Mouse (Mus musculus): ENCODE measurements around the gene Gm26920. TPM values are rescaled to one million over a fixed set of nuclear protein-coding genes. Genes with fewer than 3 reads are reported as not detected.

The Gm26920 gene
- polyA plus RNA-seq, 1 experiment from 2014 or later = 3.6 TPM

- 15% methylated on average over 6 of the region's 6 CpGs for WGBS
- no peaks in the 10 kb centered on the region for H3K9me3 ChIP-seq (replicated peaks; ENCODE audit: control insufficient read depth, low read length)
- peak overlapping the region; percentile 64 for H3K4me3 ChIP-seq (ENCODE audit: low read depth, low read length)
- DNase-seq (ENCODE audit: low spot score) (no peak), ATAC-seq (replicated peaks; ENCODE audit: insufficient number of reproducible peaks, low FRiP score, low TSS enrichment, low read depth) (peak; percentile 3; the same call in 1 of the 2 replicates)
- no peaks in the 10 kb centered on the region for H3K27me3 ChIP-seq (ENCODE audit: control insufficient read depth, insufficient read depth, low read length)
- H3K9ac ChIP-seq (replicated peaks; ENCODE audit: low read length) = peak overlapping the region; percentile 70
- peaks cover 2% of the 10 kb centered on the region; the same call in 1 of the 2 replicates for H3K4me1 ChIP-seq (ENCODE audit: control insufficient read depth, insufficient read depth, low read length)
- peak overlapping the region; percentile 72; the same call in 1 of the 2 replicates for H3K27ac ChIP-seq (replicated peaks; ENCODE audit: low read depth, low read length)
- H3K4me2 ChIP-seq (ENCODE audit: low read depth, low read length) = peak overlapping the region; percentile 74
- H3K36me3 ChIP-seq (replicated peaks; ENCODE audit: control insufficient read depth, insufficient read depth, low read depth, low read length) = peaks cover 10% of the 10 kb centered on the region
Observed at GRCm38 (mm10) chr7:30089405-30089804, 805 bp downstream of the Gm26920 start.

GRCm38 (mm10) chr7:30086524-30086923 lies 3.7 kb downstream of the Gm26920 start:
- 95% methylated on average over 9 of the region's 9 CpGs for WGBS
- no peak overlapping the region for H3K4me3 ChIP-seq (ENCODE audit: low read depth, low read length)
- H3K4me1 ChIP-seq (ENCODE audit: control insufficient read depth, insufficient read depth, low read length) = peaks cover 2% of the 10 kb centered on the region; the same call in 1 of the 2 replicates
- H3K9ac ChIP-seq (replicated peaks; ENCODE audit: low read length) = no peak overlapping the region
- peaks cover 13% of the 10 kb centered on the region for H3K36me3 ChIP-seq (replicated peaks; ENCODE audit: control insufficient read depth, insufficient read depth, low read depth, low read length)
- no peak overlapping the region for H3K4me2 ChIP-seq (ENCODE audit: low read depth, low read length)
- no peaks in the 10 kb centered on the region for H3K27me3 ChIP-seq (ENCODE audit: control insufficient read depth, insufficient read depth, low read length)
- H3K27ac ChIP-seq (replicated peaks; ENCODE audit: low read depth, low read length) = no peak overlapping the region
- no peaks in the 10 kb centered on the region for H3K9me3 ChIP-seq (replicated peaks; ENCODE audit: control insufficient read depth, low read length)
- ATAC-seq (replicated peaks; ENCODE audit: insufficient number of reproducible peaks, low FRiP score, low TSS enrichment, low read depth) (no peak), DNase-seq (ENCODE audit: low spot score) (no peak)

GRCm38 (mm10) chr7:30072146-30073028 lies 17.8 kb downstream of the Gm26920 start, which contains the start of gene Zfp82:
Gene Zfp82 (minus strand): TSS chr7:30072900.
- peak within 1 kb of the TSS; percentile 85 for H3K4me2 ChIP-seq (ENCODE audit: low read depth, low read length)
- no peaks in the 10 kb centered on the region for H3K4me1 ChIP-seq (ENCODE audit: control insufficient read depth, insufficient read depth, low read length)
- WGBS = under 1% methylated on average over 50 of the region's 50 CpGs
- DNase-seq (ENCODE audit: low spot score) (peak; percentile 90), ATAC-seq (replicated peaks; ENCODE audit: insufficient number of reproducible peaks, low FRiP score, low TSS enrichment, low read depth) (peak; percentile 83)
- no peaks in the 10 kb centered on the region for H3K27me3 ChIP-seq (ENCODE audit: control insufficient read depth, insufficient read depth, low read length)
- H3K27ac ChIP-seq (replicated peaks; ENCODE audit: low read depth, low read length) = peak within 1 kb of the TSS; percentile 2; the same call in 1 of the 2 replicates
- H3K9me3 ChIP-seq (replicated peaks; ENCODE audit: control insufficient read depth, low read length) = no peaks in the 10 kb centered on the region
- H3K9ac ChIP-seq (replicated peaks; ENCODE audit: low read length) = peak within 1 kb of the TSS; percentile 84
- no peaks in the 10 kb centered on the region; the same call in 1 of the 2 replicates for H3K36me3 ChIP-seq (replicated peaks; ENCODE audit: control insufficient read depth, insufficient read depth, low read depth, low read length)
- peak within 1 kb of the TSS; percentile 75 for H3K4me3 ChIP-seq (ENCODE audit: low read depth, low read length)

- Histone ChIP-seq H3K36me3 (replicated peaks; ENCODE audit: control insufficient read depth, insufficient read depth, low read depth, low read length) (no peaks in the 10 kb centered on the region; the same call in none of the 2 replicates), H3K9me3 (replicated peaks; ENCODE audit: control insufficient read depth, low read length) (no peaks in the 10 kb centered on the region), H3K4me2 (ENCODE audit: low read depth, low read length) (no peak overlapping the region), H3K4me3 (ENCODE audit: low read depth, low read length) (no peak overlapping the region), H3K27ac (replicated peaks; ENCODE audit: low read depth, low read length) (no peak overlapping the region), H3K9ac (replicated peaks; ENCODE audit: low read length) (no peak overlapping the region), H3K27me3 (ENCODE audit: control insufficient read depth, insufficient read depth, low read length) (no peaks in the 10 kb centered on the region), H3K4me1 (ENCODE audit: control insufficient read depth, insufficient read depth, low read length) (no peaks in the 10 kb centered on the region)
- DNase-seq (ENCODE audit: low spot score) = no peak
- 77% methylated on average over 5 of the region's 5 CpGs for WGBS
- no peak for ATAC-seq (replicated peaks; ENCODE audit: insufficient number of reproducible peaks, low FRiP score, low TSS enrichment, low read depth)
Observed at GRCm38 (mm10) chr7:30064622-30065021, 25.6 kb downstream of the Gm26920 start.

GRCm38 (mm10) chr7:30062478-30062877 lies 27.7 kb downstream of the Gm26920 start:
- 84% methylated on average over 5 of the region's 5 CpGs for WGBS
- H3K4me2 ChIP-seq (ENCODE audit: low read depth, low read length) = no peak overlapping the region
- DNase-seq (ENCODE audit: low spot score) (peak; percentile 47), ATAC-seq (replicated peaks; ENCODE audit: insufficient number of reproducible peaks, low FRiP score, low TSS enrichment, low read depth) (no peak)
- no peak overlapping the region for H3K27ac ChIP-seq (replicated peaks; ENCODE audit: low read depth, low read length)
- H3K4me3 ChIP-seq (ENCODE audit: low read depth, low read length) = no peak overlapping the region
- no peaks in the 10 kb centered on the region for H3K27me3 ChIP-seq (ENCODE audit: control insufficient read depth, insufficient read depth, low read length)
- no peak overlapping the region for H3K9ac ChIP-seq (replicated peaks; ENCODE audit: low read length)
- H3K9me3 ChIP-seq (replicated peaks; ENCODE audit: control insufficient read depth, low read length) = no peaks in the 10 kb centered on the region
- no peaks in the 10 kb centered on the region; the same call in none of the 2 replicates for H3K36me3 ChIP-seq (replicated peaks; ENCODE audit: control insufficient read depth, insufficient read depth, low read depth, low read length)
- no peaks in the 10 kb centered on the region for H3K4me1 ChIP-seq (ENCODE audit: control insufficient read depth, insufficient read depth, low read length)

GRCm38 (mm10) chr7:30060341-30060740 lies 29.9 kb downstream of the Gm26920 start:
- H3K9me3 ChIP-seq (replicated peaks; ENCODE audit: control insufficient read depth, low read length) = no peaks in the 10 kb centered on the region
- peaks cover 3% of the 10 kb centered on the region for H3K36me3 ChIP-seq (replicated peaks; ENCODE audit: control insufficient read depth, insufficient read depth, low read depth, low read length)
- DNase-seq (ENCODE audit: low spot score) = no peak
- H3K4me1 ChIP-seq (ENCODE audit: control insufficient read depth, insufficient read depth, low read length) = no peaks in the 10 kb centered on the region
- H3K4me3 ChIP-seq (ENCODE audit: low read depth, low read length) = no peak overlapping the region
- H3K9ac ChIP-seq (replicated peaks; ENCODE audit: low read length) = no peak overlapping the region
- no peaks in the 10 kb centered on the region for H3K27me3 ChIP-seq (ENCODE audit: control insufficient read depth, insufficient read depth, low read length)
- no peak for ATAC-seq (replicated peaks; ENCODE audit: insufficient number of reproducible peaks, low FRiP score, low TSS enrichment, low read depth)
- H3K27ac ChIP-seq (replicated peaks; ENCODE audit: low read depth, low read length) = no peak overlapping the region
- H3K4me2 ChIP-seq (ENCODE audit: low read depth, low read length) = no peak overlapping the region
- 84% methylated on average over 6 of the region's 6 CpGs for WGBS

GRCm38 (mm10) chr7:30053591-30053990 lies 36.6 kb downstream of the Gm26920 start:
- no peak for ATAC-seq (replicated peaks; ENCODE audit: insufficient number of reproducible peaks, low FRiP score, low TSS enrichment, low read depth)
- Histone ChIP-seq H3K4me3 (ENCODE audit: low read depth, low read length) (no peak overlapping the region), H3K9me3 (replicated peaks; ENCODE audit: control insufficient read depth, low read length) (no peaks in the 10 kb centered on the region), H3K4me1 (ENCODE audit: control insufficient read depth, insufficient read depth, low read length) (no peaks in the 10 kb centered on the region), H3K27me3 (ENCODE audit: control insufficient read depth, insufficient read depth, low read length) (no peaks in the 10 kb centered on the region), H3K9ac (replicated peaks; ENCODE audit: low read length) (no peak overlapping the region), H3K4me2 (ENCODE audit: low read depth, low read length) (no peak overlapping the region), H3K27ac (replicated peaks; ENCODE audit: low read depth, low read length) (no peak overlapping the region), H3K36me3 (replicated peaks; ENCODE audit: control insufficient read depth, insufficient read depth, low read depth, low read length) (peaks cover 3% of the 10 kb centered on the region)
- 3% methylated on average over 3 of the region's 3 CpGs for WGBS
- DNase-seq (ENCODE audit: low spot score) = peak; percentile 53
